Mouse (Mus musculus) kidney, postnatal 0 days (tissue): ENCODE data around the gene Hist1h2bp. TPM values are rescaled to one million over a fixed set of nuclear protein-coding genes. Genes with fewer than 3 reads are reported as not detected.

ENCODE experiments used
- ATAC-seq: fragments of 200-750 bp; cut with Nextera tagmentation; replicated peaks from 2 replicates; pipeline ENCODE4 v1.8.0; 2017; ENCODE audit warnings: low read depth, moderate number of reproducible peaks, moderate TSS enrichment, moderate library complexity; ENCODE audit not compliant: low FRiP score
- DNase-seq: peaks from one replicate; pipeline ENCODE4 v3.0.0-alpha.2; 2016; ENCODE audit warnings: low spot score
- H3K27ac ChIP-seq: fragments of 300-500 bp; sonication (generic); 2 replicates; pipeline ENCODE4 v1.5.1; 2014; ENCODE audit warnings: mild to moderate bottlenecking
- H3K27me3 ChIP-seq: fragments of 300-500 bp; sonication (generic); 2 replicates; pipeline ENCODE4 v1.6.1; 2014; ENCODE audit warnings: low read length, mixed read lengths; ENCODE audit not compliant: insufficient read depth
- H3K36me3 ChIP-seq: fragments of 300-500 bp; sonication (generic); 2 replicates; pipeline ENCODE4 v1.6.1; 2014; ENCODE audit warnings: low read length, mixed read lengths; ENCODE audit not compliant: insufficient read depth
- H3K4me1 ChIP-seq: fragments of 300-500 bp; sonication (generic); replicated peaks from 2 replicates; pipeline ENCODE4 v1.6.1; 2014; ENCODE audit warnings: antibody characterized with exemption, low read length, mixed read lengths; ENCODE audit not compliant: insufficient read depth
- H3K4me2 ChIP-seq: fragments of 300-500 bp; sonication (generic); 2 replicates; pipeline ENCODE4 v1.6.1; 2014; ENCODE audit warnings: mild to moderate bottlenecking, low read length, moderate library complexity, mixed read lengths
- H3K4me3 ChIP-seq: fragments of 300-500 bp; sonication (generic); replicated peaks from 2 replicates; pipeline ENCODE4 v1.5.1; 2014; ENCODE audit warnings: low read depth, low read length
- H3K9ac ChIP-seq: fragments of 300-500 bp; sonication (generic); 2 replicates; pipeline ENCODE4 v1.6.1; 2014; ENCODE audit warnings: low read depth, low read length
- H3K9me3 ChIP-seq: fragments of 300-500 bp; sonication (generic); replicated peaks from 2 replicates; pipeline ENCODE4 v1.6.1; 2016; ENCODE audit warnings: low read length, inconsistent platforms, mixed read lengths
- CTCF ChIP-seq: IDR thresholded peaks from 2 replicates; pipeline ENCODE4 v1.5.1; 2016; ENCODE audit warnings: antibody characterized with exemption, low read depth, mild to moderate bottlenecking, moderate library complexity
- WGBS: fragments of 180-500 bp; shearing (Covaris S2); extraction: QIAGEN DNeasy Blood & Tissue Kit; methylation state at CpG from one replicate; pipeline ENCODE4 v1.1.7; 2014; 5-methylcytosine and 5-hydroxymethylcytosine counted together
- polyA plus RNA-seq: library from polyadenylated mRNA; unstranded; fragments of >200 nt; fragmentation: Nextera tagmentation; extraction: Ambion mirVana; gene quantifications from 2 replicates; pipeline ENCODE4 v1.2.1, GENCODE M21; 2015

Gene Hist1h2bp
- polyA plus RNA-seq, 1 experiment from 2014 or later, result 1.5 TPM

GRCm38 (mm10) chr13:21783255-21783617, 4.0 kb upstream of the Hist1h2bp start, which contains the start of gene Hist1h3i:
Gene Hist1h3i (minus strand): TSS chr13:21783370.
- Histone ChIP-seq H3K27me3 (no peaks in the 10 kb centered on the region), H3K4me2 (peak within 1 kb of the TSS; percentile 62), H3K27ac (peak within 1 kb of the TSS; percentile 78), H3K9ac (peak within 1 kb of the TSS; percentile 61), H3K36me3 (no peaks in the 10 kb centered on the region), H3K4me1 (no peaks in the 10 kb centered on the region), H3K9me3 (no peaks in the 10 kb centered on the region), H3K4me3 (peak within 1 kb of the TSS; percentile 35)
- under 1% methylated on average over 13 of the region's 20 CpGs for WGBS
- peak; percentile 97 for DNase-seq
- ATAC-seq, result peak; percentile 62
- TF ChIP-seq CTCF, result no peak

GRCm38 (mm10) chr13:21783734-21784161, 3.5 kb upstream of the Hist1h2bp start:
- Histone ChIP-seq H3K9ac (0 out of 2 replicates have a peak overlapping the region, but pooled peaks have one; percentile 10), H3K4me2 (peak overlapping the region; percentile 62), H3K27me3 (no peaks in the 10 kb centered on the region), H3K9me3 (no peaks in the 10 kb centered on the region), H3K36me3 (no peaks in the 10 kb centered on the region), H3K4me1 (no peaks in the 10 kb centered on the region), H3K4me3 (peak overlapping the region; percentile 35), H3K27ac (peak overlapping the region; percentile 33)
- DNase-seq, result peak; percentile 75
- no peak for ATAC-seq
- WGBS, result 1% methylated on average over 9 of the region's 9 CpGs
- no peak for TF ChIP-seq CTCF

- Histone ChIP-seq H3K9ac (0 out of 2 replicates have a peak overlapping the region, but pooled peaks have one; percentile 10), H3K4me3 (0 out of 2 replicates have a peak overlapping the region, but pooled peaks have one; percentile 35), H3K4me1 (no peaks in the 10 kb centered on the region), H3K4me2 (0 out of 2 replicates have a peak overlapping the region, but pooled peaks have one; percentile 62), H3K27me3 (no peaks in the 10 kb centered on the region), H3K9me3 (no peaks in the 10 kb centered on the region), H3K36me3 (no peaks in the 10 kb centered on the region), H3K27ac (peak overlapping the region; percentile 33)
- TF ChIP-seq CTCF, result no peak
- DNase-seq (no peak), ATAC-seq (no peak)
- WGBS, result 33% methylated on average over 6 of the region's 6 CpGs
These were observed 3.0 kb upstream of the Hist1h2bp start for GRCm38 (mm10) chr13:21784311-21784710.

- DNase-seq, result peak; percentile 38
- Histone ChIP-seq H3K4me2 (peak overlapping the region; percentile 49), H3K9me3 (no peaks in the 10 kb centered on the region), H3K4me1 (no peaks in the 10 kb centered on the region), H3K4me3 (peak overlapping the region; percentile 25; the same call in 1 of the 2 replicates), H3K27me3 (no peaks in the 10 kb centered on the region), H3K27ac (peak overlapping the region; percentile 80), H3K36me3 (no peaks in the 10 kb centered on the region), H3K9ac (peak overlapping the region; percentile 44; the same call in 1 of the 2 replicates)
- WGBS, result 7% methylated on average over 8 of the region's 8 CpGs
- no peak for ATAC-seq
- TF ChIP-seq CTCF, result no peak
These were observed 917 bp upstream of the Hist1h2bp start for GRCm38 (mm10) chr13:21786189-21786898.

- 27% methylated on average over 11 of the region's 21 CpGs for WGBS
- H3K27ac ChIP-seq, result 0 out of 2 replicates have a peak overlapping the region, but pooled peaks have one; percentile 19
- 0 out of 2 replicates have a peak overlapping the region, but pooled peaks have one; percentile 23 for H3K9ac ChIP-seq
- H3K27me3 ChIP-seq, result no peaks in the 10 kb centered on the region
- 0 out of 2 replicates have a peak overlapping the region, but pooled peaks have one; percentile 25 for H3K4me3 ChIP-seq
- TF ChIP-seq CTCF, result no peak
- DNase-seq (no peak), ATAC-seq (no peak)
- no peaks in the 10 kb centered on the region for H3K4me1 ChIP-seq
- peak overlapping the region; percentile 49; the same call in 1 of the 2 replicates for H3K4me2 ChIP-seq
- H3K9me3 ChIP-seq, result no peaks in the 10 kb centered on the region
- H3K36me3 ChIP-seq, result no peaks in the 10 kb centered on the region
These were observed 716 bp downstream of the Hist1h2bp start for GRCm38 (mm10) chr13:21787760-21788593.

GRCm38 (mm10) chr13:21789925-21790324, 2.7 kb downstream of the Hist1h2bp start:
- WGBS, result 44% methylated on average over 6 of the region's 6 CpGs
- Histone ChIP-seq H3K9ac (no peak overlapping the region), H3K4me2 (no peak overlapping the region), H3K27ac (no peak overlapping the region), H3K4me1 (no peaks in the 10 kb centered on the region), H3K9me3 (no peaks in the 10 kb centered on the region), H3K4me3 (no peak overlapping the region), H3K36me3 (no peaks in the 10 kb centered on the region), H3K27me3 (no peaks in the 10 kb centered on the region)
- TF ChIP-seq CTCF, result no peak
- ATAC-seq (no peak), DNase-seq (no peak)
